Mouse (Mus musculus) activated CD4-positive, CD25-positive, alpha-beta regulatory T cell, adult 4 months (primary cell): Measurements from ENCODE around the gene Lpcat1. TPM values are rescaled to one million over a fixed set of nuclear protein-coding genes. Genes with fewer than 3 reads are reported as not detected.

Experiments used
- ATAC-seq: one replicate; pipeline ENCODE4 v1.8.0; 2017
- polyA plus RNA-seq, 2 experiments: library from polyadenylated mRNA; unstranded; fragments of 100-300 nt; shearing (Covaris generic); gene quantifications; one replicate each; pipeline ENCODE4 v1.2.1; 2017

The Lpcat1 gene
- polyA plus RNA-seq, 2 experiments from 2014 or later, result 22.3 to 28.0 TPM

DNA sequence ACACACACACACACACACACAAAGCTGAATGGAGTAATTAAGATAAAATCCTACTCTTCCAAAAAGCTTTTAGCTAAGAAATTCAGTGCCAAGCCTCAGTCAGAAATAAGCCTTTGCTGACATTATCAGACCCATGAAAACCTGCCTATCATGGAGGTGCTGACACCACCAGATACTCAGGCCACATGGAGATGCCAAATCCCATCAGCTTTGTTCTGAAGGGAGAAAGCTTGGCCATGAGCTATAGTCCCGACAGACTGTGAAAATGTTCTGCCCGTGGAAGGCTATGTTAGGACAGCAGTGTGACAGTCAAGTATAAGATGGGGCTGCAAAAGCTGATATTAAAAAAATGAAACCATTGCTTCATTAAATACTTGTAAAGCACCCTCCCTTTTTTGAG is 19.5 kb upstream of the Lpcat1 start:
- no peak for ATAC-seq

DNA sequence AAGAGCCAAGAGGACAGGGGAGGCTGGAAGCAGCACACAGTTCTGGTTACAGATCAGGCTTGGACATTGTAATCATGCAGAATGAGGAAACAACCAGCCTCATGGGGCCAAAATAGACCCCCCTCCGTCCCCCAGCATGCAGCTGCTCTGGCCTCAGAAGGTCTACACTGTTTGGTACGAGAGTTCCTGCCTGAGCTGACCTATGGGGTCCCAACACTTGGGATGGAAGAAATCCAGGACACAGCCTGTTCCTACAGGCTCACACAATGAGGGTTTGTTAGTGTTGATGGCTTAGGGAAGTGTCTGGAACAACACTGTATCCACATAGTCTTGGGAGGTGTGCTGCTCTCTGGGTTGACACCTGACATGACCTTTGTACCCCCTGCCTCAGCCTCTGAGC is 18.8 kb upstream of the Lpcat1 start:
- ATAC-seq, result no peak

DNA sequence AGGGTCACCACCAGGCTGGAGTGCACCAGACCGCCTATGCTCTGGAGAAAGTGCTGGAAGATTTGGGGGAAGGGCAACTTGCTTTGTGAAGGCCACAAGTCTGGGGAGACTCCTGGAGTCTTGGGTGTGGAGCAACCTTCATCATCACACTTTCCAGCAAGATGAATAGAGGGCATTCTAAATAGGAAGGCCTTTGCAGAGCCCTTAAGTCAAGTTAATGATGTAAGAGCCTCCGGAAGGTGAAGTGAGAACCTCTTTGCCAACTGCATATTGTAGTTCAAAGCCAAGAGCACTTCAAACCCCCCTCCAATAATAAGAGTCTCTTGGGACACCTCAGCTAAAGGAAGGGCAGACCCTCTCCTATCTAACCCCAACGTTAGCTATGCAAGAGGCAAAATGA is 18.3 kb upstream of the Lpcat1 start:
- ATAC-seq, result no peak

DNA sequence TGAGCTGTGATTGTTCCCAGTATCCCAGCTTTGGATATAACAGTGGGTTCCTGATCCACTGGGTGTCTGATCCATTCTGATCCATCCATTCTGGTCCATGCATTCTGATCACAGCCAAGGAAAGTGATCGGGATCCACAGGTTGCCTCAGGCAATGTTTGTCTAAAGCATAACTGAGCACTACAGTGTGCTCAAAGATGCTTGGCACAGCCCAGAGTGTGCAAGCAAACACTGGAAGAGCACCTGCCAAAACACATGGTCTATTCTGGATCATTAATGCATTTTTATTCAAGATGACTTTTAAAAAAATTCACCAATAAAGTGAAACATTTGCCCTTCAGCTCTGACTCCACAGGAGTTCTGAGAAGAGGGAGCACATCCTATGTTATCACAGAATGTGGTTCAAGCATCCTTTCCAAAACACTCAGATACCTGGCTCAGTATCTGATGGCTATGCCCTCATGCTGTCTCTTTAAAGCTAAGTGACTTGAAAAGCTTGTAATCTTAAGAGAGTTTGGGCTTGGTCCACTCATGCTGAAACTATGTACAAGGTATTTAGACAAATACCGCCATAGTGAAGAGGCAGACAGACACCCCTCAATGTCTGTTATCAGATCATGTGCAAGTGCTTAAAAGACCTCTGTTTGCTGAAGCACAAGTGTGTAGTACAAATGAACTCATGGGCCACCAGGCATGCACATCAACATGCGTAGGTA is 13.3 kb upstream of the Lpcat1 start:
- ATAC-seq, result no peak

DNA sequence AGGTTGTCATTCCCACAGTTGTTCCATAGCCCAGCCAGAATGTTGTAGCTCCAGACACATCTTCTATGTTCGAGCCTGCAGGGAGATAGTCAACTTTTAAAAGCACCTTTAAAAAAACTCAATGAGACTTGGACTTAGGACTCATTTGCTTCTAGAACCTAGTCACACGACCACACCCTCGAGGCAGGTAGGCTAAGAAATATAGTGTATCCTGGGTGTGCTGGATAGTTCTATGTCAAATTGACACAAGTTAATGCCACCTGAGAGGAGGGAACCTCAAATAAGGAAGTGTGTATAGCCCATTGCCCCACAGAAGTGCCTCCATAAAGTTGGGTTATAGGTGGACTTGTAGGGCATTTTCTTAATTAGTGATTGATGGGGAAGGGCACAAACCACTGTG is 11.7 kb upstream of the Lpcat1 start:
- ATAC-seq, result no peak

DNA sequence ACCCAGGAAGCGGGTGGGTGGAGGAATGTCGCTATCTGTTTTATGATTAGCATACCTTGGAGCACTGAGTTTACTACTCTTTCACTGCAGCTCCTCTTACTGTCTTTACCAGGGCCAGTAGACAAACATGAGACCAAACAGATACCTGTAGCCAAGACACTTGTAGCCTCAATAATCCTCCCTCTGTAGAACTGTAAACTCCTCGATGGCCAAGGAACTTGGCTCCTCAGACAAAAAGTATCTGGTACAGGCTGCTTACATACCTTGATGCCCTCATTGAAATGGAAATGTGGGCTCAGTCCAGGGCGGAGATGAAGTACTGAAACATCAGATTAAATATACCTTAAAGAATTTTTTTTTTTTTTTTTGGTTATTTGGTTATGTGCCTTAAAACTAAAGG is 9.7 kb upstream of the Lpcat1 start:
- ATAC-seq, result no peak

DNA sequence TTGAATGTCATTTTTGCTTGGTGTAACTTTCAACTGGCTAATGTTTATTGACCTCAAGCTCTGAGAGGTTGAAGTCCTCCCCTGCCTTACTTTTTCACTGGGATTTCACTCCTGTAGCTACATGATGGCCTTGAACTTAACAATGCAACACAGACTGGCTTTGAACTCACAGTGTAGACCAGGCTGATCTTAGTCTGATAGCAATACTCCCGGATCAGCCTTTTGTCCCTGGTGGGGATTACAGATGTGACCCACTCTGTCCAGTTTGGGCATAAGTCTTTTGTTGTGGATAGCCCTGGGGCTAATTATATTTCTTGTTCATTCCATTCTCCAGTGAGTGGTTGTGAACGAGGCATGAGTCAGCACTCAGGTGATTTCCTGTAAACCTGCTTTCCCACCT is 9.3 kb upstream of the Lpcat1 start:
- ATAC-seq, result no peak

DNA sequence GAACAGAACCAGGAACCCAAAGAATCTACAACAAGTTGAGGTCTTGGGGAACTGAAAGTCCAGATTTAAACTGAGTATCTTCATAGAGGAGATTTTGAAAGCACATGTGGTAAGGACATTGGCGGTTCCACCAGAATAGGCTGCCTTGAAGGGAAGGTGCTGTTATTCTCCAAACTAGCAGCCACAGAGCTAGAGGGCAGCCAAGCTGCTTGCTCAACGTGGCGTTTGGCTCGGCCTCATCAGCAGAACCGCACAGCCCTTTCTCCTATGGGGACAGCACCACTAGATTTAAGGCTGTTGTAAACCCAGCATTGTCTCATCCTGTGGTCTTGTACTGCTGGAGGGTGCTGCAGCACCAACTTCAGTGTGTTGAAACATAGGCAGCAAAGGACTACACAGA is 8.3 kb upstream of the Lpcat1 start:
- ATAC-seq, result no peak

DNA sequence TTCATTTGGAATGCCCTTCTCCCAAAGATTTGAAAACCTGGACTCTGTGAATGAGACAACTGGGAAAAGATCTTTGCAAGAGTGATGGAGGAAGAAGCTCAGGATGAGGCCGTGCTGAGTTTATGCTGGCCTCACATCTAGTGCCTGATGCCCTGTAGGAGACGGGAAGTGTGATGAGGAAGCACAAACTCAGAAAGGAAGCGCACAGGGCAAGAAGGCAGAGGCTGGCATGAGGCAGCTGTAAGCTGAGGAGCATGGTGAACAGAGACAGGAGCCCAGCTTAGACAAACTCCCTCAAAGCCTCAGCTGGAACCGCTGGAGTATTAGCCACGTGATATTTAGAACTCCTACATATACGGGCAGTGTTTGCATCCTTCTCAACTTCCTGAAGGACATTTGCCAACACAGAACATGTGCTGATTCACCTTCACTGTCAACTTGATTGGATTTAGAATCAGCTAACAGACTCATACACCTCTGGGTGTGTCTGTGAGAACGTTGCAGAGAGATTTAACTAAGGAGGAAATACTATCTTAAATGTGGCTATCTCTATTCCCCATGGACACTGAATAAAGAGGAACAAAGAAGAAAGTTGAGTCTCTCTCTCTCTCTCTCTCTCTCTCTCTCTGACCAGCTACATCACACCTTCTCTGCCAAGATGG is 7.7 kb upstream of the Lpcat1 start:
- ATAC-seq, result no peak

DNA sequence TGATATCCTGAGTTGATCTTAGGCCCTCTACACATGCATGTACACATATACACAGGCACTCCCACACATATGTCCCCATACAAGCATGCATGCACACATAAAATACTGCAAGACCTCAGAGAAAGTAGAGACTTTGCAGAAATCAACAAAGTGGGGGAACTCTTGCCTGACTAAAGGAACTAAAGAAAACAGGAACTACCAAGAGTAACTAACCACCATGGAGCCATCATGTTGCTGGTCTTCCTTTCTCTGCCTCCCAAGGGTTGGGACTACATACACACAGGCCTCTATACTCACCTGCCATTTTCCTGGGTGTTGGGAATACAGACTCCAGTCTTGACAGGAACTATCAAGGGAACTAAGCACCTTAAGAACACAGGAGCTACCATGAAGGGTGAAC is 5.4 kb upstream of the Lpcat1 start:
- no peak for ATAC-seq

DNA sequence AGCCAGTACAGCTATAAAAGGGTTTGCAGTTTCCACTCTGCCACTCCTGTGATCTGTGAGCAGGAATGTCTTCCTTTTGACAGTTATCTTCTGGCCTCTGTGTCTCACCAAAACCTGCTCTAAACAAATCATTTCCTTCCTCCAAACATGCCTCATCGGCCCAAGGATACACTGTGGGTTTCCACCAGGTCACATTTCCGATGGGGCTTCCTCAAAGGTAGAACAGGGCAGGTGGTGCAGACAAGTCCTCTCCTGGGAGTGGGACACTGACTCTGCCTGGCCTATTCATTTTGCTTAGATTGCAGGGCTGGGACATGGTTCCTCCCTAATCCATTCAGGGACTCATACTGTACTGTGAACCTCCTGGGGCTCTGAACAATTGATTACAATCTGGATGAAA is 1.8 kb upstream of the Lpcat1 start:
- ATAC-seq, result no peak

DNA sequence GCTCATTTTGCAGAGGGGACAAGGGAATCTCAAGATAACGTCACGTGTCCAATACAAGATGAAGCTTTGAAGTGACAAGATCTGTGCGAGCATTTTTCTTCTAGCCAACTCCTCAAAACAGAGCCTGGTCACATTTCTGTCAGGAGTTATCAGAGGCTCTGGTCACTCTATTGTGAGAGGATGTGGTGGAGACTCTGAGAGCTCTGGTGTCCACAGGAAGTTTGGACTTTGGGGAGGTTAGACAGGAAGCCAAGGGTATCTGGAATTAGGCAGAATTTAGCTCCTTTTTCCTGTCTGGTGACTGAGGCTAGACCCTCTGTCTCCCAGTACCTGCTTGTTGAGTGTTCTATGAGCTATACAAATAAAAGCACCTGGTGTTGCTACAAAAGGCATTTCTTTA is 586 bp upstream of the Lpcat1 start:
- no peak for ATAC-seq

DNA sequence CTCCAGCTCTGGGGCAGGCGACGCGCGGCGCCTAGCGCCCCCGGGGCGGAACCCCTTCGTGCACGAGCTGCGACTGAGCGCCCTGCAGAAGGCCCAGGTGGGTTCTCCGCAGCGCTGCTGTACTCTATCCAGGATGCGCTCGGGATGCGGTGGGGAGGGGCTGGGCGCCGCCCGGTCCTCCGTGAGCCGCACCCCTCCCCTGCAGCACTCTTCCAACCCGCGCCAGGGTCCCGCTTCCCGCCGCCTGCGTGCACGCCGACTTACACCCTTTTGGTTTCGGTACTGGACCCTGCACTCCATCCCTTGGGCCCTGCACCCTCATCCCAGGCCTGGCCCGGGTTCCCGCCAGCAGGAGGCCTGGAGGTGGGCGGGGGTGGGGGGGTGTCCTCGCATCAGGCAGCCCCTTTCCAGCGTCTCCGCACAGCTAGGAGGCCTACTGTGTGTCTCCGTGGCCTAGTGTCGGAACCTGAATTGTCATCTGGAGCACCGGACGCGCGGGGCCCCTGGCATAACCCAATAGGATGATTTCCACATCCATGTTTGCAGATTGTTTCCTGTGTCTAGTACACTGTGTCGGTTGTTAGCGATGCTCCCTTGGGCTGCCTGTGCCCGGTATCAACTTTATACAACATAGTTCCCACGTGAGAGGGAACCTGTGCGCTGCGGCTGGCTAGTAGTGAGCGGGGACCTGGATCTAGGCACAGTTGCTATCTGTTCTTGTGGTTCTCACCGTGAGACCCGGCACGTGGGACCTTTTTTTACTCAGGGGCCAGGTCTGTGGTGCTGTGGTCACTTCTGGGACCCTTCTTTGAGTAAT is 632 bp downstream of the Lpcat1 start:
- ATAC-seq, result peak; percentile 22

DNA sequence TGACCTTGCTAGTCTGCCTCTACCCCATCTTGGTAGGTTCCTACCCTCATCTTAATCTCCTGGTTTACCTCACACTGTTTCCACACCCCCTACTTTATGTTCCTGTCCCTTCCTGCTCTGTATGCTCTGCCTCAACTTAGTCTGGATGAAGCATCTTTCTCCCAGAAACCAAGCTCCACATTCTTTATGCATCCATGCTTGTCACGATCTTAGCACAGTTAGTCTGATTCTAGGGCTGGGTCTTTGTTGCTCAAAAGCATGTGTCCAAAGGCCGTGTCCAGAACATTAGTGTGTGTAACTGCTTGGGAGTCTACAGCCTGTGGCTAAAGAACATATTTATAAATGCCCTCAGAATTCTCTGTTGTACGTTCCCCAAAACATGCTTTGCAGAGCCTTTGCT is 1.8 kb downstream of the Lpcat1 start:
- no peak for ATAC-seq

DNA sequence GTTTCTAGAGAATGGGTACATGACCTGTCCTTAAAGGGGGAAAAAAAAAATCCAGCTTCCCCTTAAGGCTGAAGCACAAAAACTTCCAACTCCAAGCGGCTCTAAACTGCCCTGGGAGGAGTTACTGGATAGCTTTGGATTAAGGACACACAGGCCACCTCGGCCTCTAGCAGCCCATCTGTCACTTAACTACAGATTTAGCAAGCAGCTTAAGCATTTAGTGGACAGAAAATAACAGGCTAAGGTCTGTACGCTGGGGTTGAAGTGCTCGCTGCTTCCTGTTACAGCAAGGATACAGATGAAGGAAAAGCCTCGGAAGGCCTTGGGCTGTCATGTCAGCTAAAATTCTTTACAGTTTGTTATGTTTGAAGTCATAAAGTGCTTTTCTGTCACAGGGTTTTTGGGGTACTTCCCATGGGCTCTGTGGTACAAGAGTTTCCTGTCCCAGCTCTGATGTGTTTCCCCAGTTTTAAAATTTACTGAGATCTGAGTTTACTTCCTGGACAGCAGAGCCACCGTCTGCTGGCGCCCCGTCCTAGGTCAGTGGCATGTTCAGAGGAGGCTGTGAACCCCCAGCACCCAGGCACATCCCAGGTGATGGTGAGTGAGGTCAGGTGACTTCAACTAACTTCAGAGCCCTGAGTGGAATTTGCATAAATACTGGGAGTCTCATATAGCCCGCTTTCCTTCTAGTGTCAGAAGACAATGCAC is 2.4 kb downstream of the Lpcat1 start:
- peak; percentile 70 for ATAC-seq

DNA sequence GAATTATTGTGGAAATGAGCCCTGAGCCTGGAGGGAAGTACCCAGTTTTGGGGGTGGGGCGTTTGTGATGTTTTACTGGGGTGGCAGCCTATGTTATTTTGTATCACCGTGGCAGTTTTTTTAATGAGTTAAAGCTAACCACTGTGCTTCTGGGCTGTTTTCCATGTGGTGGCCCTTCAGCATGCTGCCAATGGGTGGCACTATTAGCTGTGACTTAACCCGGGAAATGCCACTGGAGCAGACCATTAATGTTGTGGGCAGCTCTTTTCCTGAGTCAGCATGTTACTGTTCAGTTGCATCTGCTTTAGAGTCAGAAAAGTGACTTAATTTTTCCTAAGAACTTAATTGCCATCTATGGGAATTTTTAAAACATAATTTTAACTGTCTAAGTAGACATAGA is 5.5 kb downstream of the Lpcat1 start:
- ATAC-seq, result no peak

DNA sequence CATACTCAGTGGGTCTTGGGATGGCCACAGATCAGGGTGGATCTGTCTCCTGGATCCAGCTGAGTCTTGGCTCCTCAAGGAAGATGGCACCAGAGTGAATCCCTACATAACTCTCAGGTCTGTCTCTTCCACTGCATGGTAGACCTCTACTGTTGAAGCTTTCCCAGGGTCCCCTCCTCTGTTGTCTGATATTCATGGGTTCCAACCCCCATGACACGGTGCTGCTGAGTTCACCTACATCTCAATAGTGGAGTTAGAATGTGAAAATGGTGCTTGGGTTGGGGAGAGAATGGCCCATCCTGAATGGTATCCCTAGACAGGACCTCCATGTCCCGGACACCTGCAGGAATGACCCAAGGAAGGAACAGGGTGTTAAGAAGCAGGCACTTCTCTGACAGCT is 6.7 kb downstream of the Lpcat1 start:
- no peak for ATAC-seq

DNA sequence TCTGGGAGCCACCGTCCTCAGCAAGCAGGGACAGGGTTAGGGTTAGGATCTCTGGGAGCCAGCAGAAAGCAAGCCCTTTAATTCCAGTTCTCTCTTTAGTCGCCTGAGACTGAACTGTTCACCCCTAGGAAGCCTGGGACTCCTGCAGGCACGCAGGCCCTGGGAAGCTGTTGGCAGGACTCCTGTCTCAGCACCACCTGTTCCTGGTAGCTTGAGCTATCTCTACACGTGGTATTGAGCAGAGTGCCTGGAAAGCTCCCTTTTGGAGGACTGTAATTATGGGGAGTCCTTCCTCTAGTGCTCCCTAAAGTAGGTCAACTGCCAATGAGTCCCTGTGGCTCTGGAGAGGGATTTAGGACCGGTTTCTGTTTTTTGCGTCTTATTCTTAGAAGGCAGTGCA is 7.2 kb downstream of the Lpcat1 start:
- no peak for ATAC-seq

DNA sequence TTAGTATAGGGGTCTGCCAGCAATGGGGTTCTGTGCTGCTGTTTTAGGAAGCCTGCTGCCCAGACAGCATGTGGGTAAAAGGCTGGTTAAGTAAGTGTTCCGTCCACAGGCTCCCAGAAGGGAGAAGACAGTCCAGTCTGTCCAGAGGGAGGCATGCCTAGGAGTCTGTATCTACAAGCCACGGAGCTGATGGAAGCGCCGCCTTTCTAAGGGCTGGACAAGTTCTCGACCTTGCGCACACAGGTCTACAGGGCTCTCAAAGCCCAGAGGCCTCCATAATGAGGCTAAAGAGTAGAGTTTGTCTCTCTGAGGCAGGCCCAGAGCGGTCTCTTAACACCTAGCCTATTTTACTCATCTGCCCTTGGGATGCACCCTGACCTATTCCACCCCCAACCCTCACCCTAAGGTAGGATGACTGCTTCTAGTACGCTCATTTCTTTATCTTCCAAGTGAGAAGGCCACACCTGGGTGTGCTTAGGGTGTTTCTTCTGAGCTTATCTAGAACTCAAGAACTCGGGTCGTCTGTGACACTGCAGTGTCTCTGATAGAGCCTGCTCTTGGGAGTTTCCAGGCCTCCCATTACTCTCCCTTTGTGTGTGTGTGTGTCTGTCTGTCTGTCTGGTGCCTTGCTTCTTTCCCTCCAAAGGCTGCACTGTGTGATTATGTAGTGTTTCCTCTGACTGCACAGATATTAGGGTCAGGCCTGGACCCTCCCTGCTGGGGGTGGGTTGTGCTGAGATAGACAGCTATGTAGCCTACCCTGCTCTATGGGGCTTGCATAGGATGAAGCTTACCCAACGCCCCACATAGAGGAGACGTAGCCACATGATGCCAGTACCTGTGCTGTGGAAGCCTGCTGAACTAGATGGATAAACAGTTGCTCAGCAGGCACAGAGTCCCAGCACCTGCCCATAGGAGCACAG is 8.3 kb downstream of the Lpcat1 start:
- ATAC-seq, result no peak

DNA sequence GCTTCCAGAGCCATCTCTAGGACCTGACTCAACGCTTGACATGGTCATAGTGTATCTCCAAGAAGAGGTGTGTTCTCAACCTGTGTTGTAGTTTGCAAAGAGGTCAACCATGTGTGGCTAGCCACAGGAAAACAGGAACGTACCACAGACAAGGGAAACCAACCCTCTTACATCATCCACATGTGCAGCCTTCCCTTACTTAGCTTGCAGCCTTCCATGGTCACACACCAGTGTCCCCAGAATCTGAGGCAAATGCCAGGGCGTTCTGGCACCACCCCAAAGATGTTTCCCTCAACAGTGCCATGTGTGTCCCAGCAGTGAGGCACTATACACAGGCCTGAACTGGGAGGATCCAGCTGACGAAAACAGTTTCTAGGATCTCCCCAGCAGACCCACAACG is 9.3 kb downstream of the Lpcat1 start:
- no peak for ATAC-seq

DNA sequence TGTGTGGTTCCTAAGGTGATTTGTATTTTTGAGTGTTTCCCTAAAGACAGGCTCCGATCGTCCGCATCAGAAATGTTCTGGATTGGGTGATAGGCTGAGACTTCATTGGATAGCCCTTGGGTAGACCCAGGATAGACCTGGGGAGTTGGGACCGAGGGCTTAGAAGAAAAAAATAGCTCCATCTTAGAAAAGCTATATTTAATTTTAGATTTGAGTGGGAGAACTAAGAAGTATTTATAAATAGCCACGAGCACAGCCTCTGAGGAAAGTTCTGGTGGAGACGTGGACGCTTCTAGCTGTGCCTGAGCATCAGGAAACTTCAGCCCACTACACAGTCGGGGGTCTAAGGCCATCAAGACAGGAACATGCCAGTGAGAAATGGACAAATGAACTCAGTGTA is 9.8 kb downstream of the Lpcat1 start:
- ATAC-seq, result no peak

DNA sequence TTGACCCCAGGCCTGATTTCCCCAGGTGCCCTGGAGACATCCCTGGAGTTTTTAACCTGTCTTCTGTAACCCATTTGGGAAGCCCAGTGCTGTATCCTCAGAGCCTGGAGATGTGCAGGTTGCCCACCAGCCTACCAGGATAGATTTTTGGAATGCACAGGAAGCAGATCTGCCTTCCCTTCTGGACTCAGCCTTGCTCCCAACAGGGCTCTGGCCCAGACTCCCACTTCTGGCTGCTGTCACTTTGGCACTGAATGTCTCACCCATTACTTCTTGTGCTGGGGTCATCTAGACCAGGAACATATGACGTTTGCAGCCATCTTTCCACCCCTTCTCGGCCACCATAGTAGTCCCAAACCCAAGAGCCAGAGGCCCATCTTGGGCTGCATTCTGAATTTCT is 10.8 kb downstream of the Lpcat1 start:
- ATAC-seq, result no peak
